Mouse (Mus musculus): ENCODE results near the gene Ddit4.

DNA sequence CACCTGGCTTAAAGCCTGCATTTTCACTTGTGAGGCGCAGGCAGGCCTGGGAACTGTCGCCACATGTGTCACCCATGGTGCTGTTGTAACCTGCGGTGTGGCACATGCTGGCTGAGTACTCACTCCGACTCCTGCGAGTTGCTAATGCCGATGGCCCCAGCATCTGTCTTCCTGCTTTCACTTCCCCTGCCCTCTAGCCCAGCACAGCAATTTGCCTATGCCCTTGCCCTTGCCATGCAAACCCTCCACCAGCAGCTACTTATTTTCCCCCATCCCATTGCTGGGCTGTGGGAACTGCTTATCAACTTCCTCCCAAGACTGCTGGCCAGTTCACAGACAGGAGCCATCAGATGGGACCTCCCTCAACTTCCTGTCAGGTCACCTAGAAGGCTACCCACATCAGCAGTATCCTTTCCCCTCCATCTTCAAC, 29.2 kb upstream of the Ddit4 start:
- peak; percentile 65 for TF ChIP-seq CHD2 (IDR thresholded peaks at IDR 0.05; ENCODE audit: low read length)
- 0 out of 2 replicates have a peak, but pooled peaks have one; percentile 10 for TF ChIP-seq JUND (conservative IDR thresholded peaks at IDR 0.05; ENCODE audit: low read depth, low read length)
- peak; percentile 85; the same call in 1 of the 2 replicates for TF ChIP-seq MXI1 (IDR thresholded peaks at IDR 0.05; ENCODE audit: low read depth, low read length)
- peak; percentile 98 for TF ChIP-seq MAX (IDR thresholded peaks at IDR 0.05; ENCODE audit: low read length)
- no peak for TF ChIP-seq CTCF (conservative IDR thresholded peaks at IDR 0.05 in 1 of 2, IDR thresholded peaks at IDR 0.05 in 1 of 2; ENCODE audit: low read depth in 2 of 2, low read length in 2 of 2)
- peak; percentile 52; the same call in 1 of the 2 replicates for TF ChIP-seq POLR2A (IDR thresholded peaks at IDR 0.05; ENCODE audit: low read depth, low read length)
